Mouse (Mus musculus): ENCODE results near the gene Kcna2.
A peak's percentile ranks its signal among the peaks of the same experiment; 100 is the strongest.

The Kcna2 gene

GRCm38 (mm10) chr3:107150872-107151540 lies 50.1 kb downstream of the Kcna2 start:
- no peak for DNase-seq (ENCODE audit: low spot score)

GRCm38 (mm10) chr3:107153772-107154655 lies 53.1 kb downstream of the Kcna2 start:
- no peak for DNase-seq (ENCODE audit: low spot score)

- no peak for DNase-seq (ENCODE audit: low spot score)
Measured at GRCm38 (mm10) chr3:107158856-107159255, 57.9 kb downstream of the Kcna2 start.

- DNase-seq (ENCODE audit: low spot score): peak; percentile 27
Measured at GRCm38 (mm10) chr3:107159418-107159817, 58.5 kb downstream of the Kcna2 start.

- DNase-seq (ENCODE audit: low spot score): peak; percentile 64
Measured at GRCm38 (mm10) chr3:107159859-107160324, 58.9 kb downstream of the Kcna2 start.

GRCm38 (mm10) chr3:107162741-107163140 lies 61.8 kb downstream of the Kcna2 start:
- DNase-seq (ENCODE audit: low spot score): no peak
